Mouse (Mus musculus) thymus, adult 2 months (tissue): ENCODE data around the gene Hist1h3f.
A peak's percentile ranks its signal among the peaks of the same experiment; 100 is the strongest.

Experiments
- CTCF ChIP-seq: fragments of 200-500 bp; IDR thresholded peaks from 2 replicates; pipeline ENCODE4 v1.5.1; 2012; ENCODE audit warnings: mild to moderate bottlenecking, control low read depth, low read length, moderate library complexity, borderline replicate concordance; ENCODE audit not compliant: control insufficient read depth, poor library complexity, insufficient read depth; ENCODE audit errors: extremely low read depth
- POLR2A ChIP-seq: fragments of 200-500 bp; IDR thresholded peaks from 2 replicates; pipeline ENCODE4 v1.6.1; 2012; ENCODE audit warnings: mild to moderate bottlenecking, low read length, control low read depth, moderate library complexity; ENCODE audit not compliant: control insufficient read depth, poor library complexity, insufficient read depth; ENCODE audit errors: extremely low read depth

DNA sequence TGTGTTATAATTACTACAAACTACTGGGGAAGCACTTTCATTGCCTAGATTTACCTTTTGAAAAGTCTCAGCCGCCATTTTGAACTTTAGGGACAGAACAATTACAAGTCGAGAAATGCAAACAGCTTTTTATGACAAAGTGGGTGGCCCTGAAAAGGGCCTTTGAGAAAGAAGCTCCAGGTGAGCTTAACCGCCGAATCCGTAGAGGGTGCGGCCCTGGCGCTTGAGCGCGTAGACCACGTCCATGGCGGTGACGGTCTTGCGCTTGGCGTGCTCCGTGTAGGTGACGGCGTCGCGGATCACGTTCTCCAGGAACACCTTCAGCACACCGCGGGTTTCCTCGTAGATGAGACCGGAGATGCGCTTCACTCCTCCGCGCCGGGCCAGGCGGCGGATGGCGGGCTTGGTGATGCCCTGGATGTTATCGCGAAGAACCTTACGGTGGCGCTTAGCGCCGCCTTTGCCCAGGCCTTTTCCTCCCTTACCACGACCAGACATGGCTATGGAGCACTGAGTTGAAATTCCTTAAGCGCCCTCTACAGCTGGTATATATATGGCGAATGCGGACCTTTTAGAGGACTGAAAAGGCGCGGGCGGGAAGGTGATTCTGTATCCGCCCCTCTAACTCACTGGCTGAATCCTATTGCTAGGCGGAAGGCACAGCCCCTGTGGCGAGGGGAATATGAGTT lies 7.4 kb downstream of the Hist1h3f start, which contains the start of gene Hist1h4f:
- peak; percentile 44; the same call in 1 of the 2 replicates for TF ChIP-seq CTCF
- peak; percentile 83 for TF ChIP-seq POLR2A
